Mouse (Mus musculus): ENCODE results near the gene Prkab1. TPM values are rescaled to one million over a fixed set of nuclear protein-coding genes. Genes with fewer than 3 reads are reported as not detected.

Prkab1 gene
- polyA plus RNA-seq, 1 experiment from 2014 or later: 71.1 TPM

DNA sequence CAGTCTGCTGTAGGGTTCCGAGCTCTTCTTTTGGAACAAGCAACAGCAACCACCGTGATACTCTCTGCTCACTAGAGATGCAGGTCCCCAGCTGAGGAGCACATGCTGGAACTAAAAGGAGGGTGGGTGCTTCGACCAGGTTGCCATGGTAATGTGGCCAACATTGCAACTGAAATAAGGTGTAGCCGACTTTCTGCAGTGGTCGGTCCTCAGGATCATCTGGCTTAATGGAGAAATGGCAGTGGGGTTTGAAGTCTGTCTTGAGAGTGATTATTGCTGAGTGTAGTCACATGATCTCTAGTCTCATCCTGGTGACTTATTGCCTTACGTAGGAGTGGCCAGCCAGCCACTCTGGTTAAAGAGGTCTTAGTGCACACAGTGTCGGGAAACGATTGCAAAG, 10.5 kb downstream of the Prkab1 start:
- Histone ChIP-seq H3K4me3 (replicated peaks; ENCODE audit: low read length) (no peak overlapping the region), H3K9me3 (replicated peaks; ENCODE audit: control insufficient read depth, low read length) (no peaks in the 10 kb centered on the region), H3K4me2 (ENCODE audit: low read depth, low read length) (no peak overlapping the region), H3K27me3 (ENCODE audit: control insufficient read depth, insufficient read depth, low read length) (no peaks in the 10 kb centered on the region), H3K9ac (ENCODE audit: low read length) (no peak overlapping the region), H3K4me1 (ENCODE audit: control insufficient read depth, insufficient read depth, low read length) (no peaks in the 10 kb centered on the region), H3K36me3 (ENCODE audit: control insufficient read depth, insufficient read depth, low read length) (peaks cover 37% of the 10 kb centered on the region), H3K27ac (ENCODE audit: low read length) (no peak overlapping the region)
- ATAC-seq (ENCODE audit: insufficient read depth, low FRiP score): no peak
- 81% methylated on average over 8 of the region's 8 CpGs for WGBS

DNA sequence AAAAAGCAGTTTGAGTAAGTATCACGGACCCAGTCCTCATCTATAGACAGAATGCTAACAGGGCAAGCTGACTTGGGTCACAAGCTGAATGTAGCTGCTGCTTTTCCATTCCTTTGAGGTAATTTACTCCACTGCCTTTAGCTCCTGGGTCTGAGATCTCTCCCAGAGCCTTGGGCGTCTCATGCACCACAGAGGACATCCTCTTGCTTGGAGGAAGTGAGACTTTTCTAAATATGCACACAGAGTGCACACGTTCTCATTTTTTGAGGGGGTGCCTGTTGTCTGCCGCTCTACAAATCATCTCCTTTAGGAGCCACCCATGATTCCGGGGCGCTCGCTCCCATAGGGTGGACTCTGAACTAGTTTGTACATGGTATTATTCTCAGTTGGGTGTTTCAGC, 11.8 kb downstream of the Prkab1 start:
- 86% methylated on average over 7 of the region's 7 CpGs for WGBS
- no peaks in the 10 kb centered on the region for H3K27me3 ChIP-seq (ENCODE audit: control insufficient read depth, insufficient read depth, low read length)
- H3K36me3 ChIP-seq (ENCODE audit: control insufficient read depth, insufficient read depth, low read length): peaks cover 32% of the 10 kb centered on the region
- no peak overlapping the region for H3K4me2 ChIP-seq (ENCODE audit: low read depth, low read length)
- ATAC-seq (ENCODE audit: insufficient read depth, low FRiP score): no peak
- H3K9me3 ChIP-seq (replicated peaks; ENCODE audit: control insufficient read depth, low read length): no peaks in the 10 kb centered on the region
- H3K9ac ChIP-seq (ENCODE audit: low read length): no peak overlapping the region
- H3K4me3 ChIP-seq (replicated peaks; ENCODE audit: low read length): no peak overlapping the region
- no peak overlapping the region for H3K27ac ChIP-seq (ENCODE audit: low read length)
- H3K4me1 ChIP-seq (ENCODE audit: control insufficient read depth, insufficient read depth, low read length): no peaks in the 10 kb centered on the region

DNA sequence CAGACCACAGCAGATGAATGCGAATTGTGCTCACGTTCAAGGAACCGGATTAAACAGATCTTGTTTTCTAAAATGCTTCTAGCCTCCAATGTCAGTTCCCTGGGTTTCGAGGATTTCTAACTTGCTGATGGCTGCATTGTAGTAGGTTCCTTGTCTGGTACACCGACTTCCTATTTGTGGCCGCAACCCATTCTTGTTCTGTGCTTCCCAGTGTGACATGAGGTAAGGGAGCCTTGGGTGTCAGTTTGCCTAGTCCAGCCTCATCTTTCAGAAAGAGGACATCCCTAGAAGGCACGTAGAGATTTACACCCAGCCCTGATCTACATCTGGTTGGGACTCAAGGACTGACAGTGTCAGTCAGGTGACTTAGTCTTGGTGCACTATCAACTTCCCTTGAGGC, 12.6 kb downstream of the Prkab1 start:
- Histone ChIP-seq H3K4me3 (replicated peaks; ENCODE audit: low read length) (no peak overlapping the region), H3K4me1 (ENCODE audit: control insufficient read depth, insufficient read depth, low read length) (no peaks in the 10 kb centered on the region), H3K27ac (ENCODE audit: low read length) (no peak overlapping the region), H3K27me3 (ENCODE audit: control insufficient read depth, insufficient read depth, low read length) (no peaks in the 10 kb centered on the region), H3K9me3 (replicated peaks; ENCODE audit: control insufficient read depth, low read length) (no peaks in the 10 kb centered on the region), H3K36me3 (ENCODE audit: control insufficient read depth, insufficient read depth, low read length) (peaks cover 24% of the 10 kb centered on the region), H3K4me2 (ENCODE audit: low read depth, low read length) (no peak overlapping the region), H3K9ac (ENCODE audit: low read length) (no peak overlapping the region)
- WGBS: 90% methylated on average over 7 of the region's 7 CpGs
- no peak for ATAC-seq (ENCODE audit: insufficient read depth, low FRiP score)

DNA sequence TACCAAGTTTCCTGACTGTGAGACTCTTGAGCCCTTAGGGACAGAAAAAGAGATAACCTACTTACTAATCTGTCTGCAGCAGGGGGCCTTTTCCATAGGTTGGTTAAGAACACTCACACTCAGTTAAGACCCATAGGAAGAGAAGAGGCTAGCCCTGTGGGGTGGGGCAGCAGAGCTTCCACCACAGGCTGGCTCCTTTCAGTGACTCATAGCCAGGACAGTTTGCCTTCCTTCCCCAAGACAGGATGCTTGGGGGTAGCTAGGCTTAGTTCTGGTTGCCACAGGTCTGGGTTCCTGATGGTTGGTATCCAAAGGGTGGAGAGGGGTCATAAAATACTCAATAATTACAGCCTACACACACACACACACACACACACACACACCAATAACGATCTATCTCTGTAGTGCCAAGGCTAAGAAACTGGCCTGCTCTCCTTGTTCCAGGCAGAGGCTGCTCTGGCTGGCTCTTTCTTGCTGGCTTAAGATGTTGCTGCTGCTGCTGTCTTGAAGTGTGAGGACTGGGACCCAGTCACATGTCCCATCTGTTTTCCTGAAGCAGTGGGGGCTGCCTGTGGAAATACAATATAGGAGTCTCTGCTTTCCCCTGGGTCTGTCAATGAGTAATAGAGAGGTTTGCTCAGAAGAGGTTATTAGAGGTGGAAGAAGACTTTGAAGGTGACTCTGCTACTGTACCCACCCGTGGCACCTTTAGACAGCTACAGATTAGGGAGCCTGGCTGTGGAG, 14.3 kb downstream of the Prkab1 start:
- Histone ChIP-seq H3K4me1 (ENCODE audit: control insufficient read depth, insufficient read depth, low read length) (no peaks in the 10 kb centered on the region), H3K27me3 (ENCODE audit: control insufficient read depth, insufficient read depth, low read length) (no peaks in the 10 kb centered on the region), H3K9ac (ENCODE audit: low read length) (no peak overlapping the region), H3K4me2 (ENCODE audit: low read depth, low read length) (no peak overlapping the region), H3K36me3 (ENCODE audit: control insufficient read depth, insufficient read depth, low read length) (peaks cover 19% of the 10 kb centered on the region), H3K9me3 (replicated peaks; ENCODE audit: control insufficient read depth, low read length) (no peaks in the 10 kb centered on the region), H3K27ac (ENCODE audit: low read length) (peak overlapping the region; percentile 68), H3K4me3 (replicated peaks; ENCODE audit: low read length) (no peak overlapping the region)
- ATAC-seq (ENCODE audit: insufficient read depth, low FRiP score): no peak
- WGBS: 78% methylated on average over 2 of the region's 2 CpGs

DNA sequence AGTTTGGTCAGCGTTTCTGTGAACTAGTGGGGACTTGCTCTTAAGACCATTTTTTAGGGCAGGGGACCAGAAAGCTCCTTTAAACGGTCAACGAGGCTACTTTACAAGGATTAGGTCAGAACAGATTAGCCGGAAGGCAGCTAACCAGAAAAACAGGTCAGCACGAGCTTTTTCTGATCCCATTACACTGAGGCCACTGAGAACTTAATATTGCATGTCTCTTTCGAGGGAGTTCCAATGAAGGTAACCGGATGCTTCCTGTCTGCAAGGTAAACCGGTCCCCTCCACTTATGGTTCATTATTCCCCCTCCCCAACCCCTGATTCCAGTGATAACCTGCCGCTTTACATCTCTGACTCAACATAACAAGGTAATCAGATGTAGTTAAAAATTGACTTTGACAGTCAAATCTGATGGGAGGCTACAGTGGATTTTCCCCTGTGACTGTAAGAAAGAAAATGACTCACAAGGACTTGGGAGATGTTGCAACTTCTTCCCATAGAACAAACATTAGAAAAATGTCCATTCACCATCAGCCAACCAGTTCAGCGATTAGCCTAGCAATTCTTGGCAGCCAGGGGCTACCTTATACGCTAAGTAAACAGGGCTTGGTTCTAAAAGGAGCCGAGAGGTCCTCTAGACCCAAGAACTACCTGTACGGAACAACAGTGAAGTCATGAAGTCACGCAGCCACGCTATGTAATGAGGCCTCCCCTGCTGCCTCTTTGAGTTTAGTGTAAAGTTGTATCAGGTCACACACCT, 15.0 kb downstream of the Prkab1 start:
- no peaks in the 10 kb centered on the region for H3K27me3 ChIP-seq (ENCODE audit: control insufficient read depth, insufficient read depth, low read length)
- H3K36me3 ChIP-seq (ENCODE audit: control insufficient read depth, insufficient read depth, low read length): peaks cover 11% of the 10 kb centered on the region
- H3K4me1 ChIP-seq (ENCODE audit: control insufficient read depth, insufficient read depth, low read length): no peaks in the 10 kb centered on the region
- no peak overlapping the region for H3K9ac ChIP-seq (ENCODE audit: low read length)
- no peak overlapping the region for H3K4me3 ChIP-seq (replicated peaks; ENCODE audit: low read length)
- 64% methylated on average over 15 of the region's 15 CpGs for WGBS
- peak overlapping the region; percentile 68 for H3K27ac ChIP-seq (ENCODE audit: low read length)
- peak; percentile 56; the same call in 1 of the 2 replicates for ATAC-seq (ENCODE audit: insufficient read depth, low FRiP score)
- no peaks in the 10 kb centered on the region for H3K9me3 ChIP-seq (replicated peaks; ENCODE audit: control insufficient read depth, low read length)
- H3K4me2 ChIP-seq (ENCODE audit: low read depth, low read length): no peak overlapping the region

DNA sequence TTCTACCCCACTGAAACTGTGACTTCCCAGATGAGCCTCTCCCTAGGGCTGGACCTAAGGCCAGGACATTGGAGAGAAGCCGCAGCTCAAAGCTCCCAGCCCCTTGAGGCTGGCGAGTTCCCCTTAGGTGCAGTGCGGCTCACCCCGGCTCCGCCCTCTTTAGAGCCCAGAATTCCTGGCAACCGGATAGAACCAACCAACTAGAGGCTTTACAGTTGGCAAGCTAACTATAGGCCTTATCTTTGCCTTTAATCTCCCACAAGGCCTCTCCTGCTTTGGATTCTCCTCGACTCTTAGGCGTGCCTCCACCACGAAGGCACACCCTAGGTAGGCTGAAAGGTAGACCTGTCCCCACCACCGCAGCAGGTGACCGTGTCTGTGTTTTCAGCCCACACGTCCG, 16.6 kb downstream of the Prkab1 start:
- Histone ChIP-seq H3K9ac (ENCODE audit: low read length) (no peak overlapping the region), H3K4me2 (ENCODE audit: low read depth, low read length) (no peak overlapping the region), H3K36me3 (ENCODE audit: control insufficient read depth, insufficient read depth, low read length) (no peaks in the 10 kb centered on the region), H3K4me3 (replicated peaks; ENCODE audit: low read length) (no peak overlapping the region), H3K9me3 (replicated peaks; ENCODE audit: control insufficient read depth, low read length) (no peaks in the 10 kb centered on the region), H3K27me3 (ENCODE audit: control insufficient read depth, insufficient read depth, low read length) (no peaks in the 10 kb centered on the region), H3K27ac (ENCODE audit: low read length) (no peak overlapping the region; the same call in 1 of the 2 replicates), H3K4me1 (ENCODE audit: control insufficient read depth, insufficient read depth, low read length) (no peaks in the 10 kb centered on the region)
- WGBS: 77% methylated on average over 13 of the region's 13 CpGs
- peak; percentile 53; the same call in 1 of the 2 replicates for ATAC-seq (ENCODE audit: insufficient read depth, low FRiP score)

DNA sequence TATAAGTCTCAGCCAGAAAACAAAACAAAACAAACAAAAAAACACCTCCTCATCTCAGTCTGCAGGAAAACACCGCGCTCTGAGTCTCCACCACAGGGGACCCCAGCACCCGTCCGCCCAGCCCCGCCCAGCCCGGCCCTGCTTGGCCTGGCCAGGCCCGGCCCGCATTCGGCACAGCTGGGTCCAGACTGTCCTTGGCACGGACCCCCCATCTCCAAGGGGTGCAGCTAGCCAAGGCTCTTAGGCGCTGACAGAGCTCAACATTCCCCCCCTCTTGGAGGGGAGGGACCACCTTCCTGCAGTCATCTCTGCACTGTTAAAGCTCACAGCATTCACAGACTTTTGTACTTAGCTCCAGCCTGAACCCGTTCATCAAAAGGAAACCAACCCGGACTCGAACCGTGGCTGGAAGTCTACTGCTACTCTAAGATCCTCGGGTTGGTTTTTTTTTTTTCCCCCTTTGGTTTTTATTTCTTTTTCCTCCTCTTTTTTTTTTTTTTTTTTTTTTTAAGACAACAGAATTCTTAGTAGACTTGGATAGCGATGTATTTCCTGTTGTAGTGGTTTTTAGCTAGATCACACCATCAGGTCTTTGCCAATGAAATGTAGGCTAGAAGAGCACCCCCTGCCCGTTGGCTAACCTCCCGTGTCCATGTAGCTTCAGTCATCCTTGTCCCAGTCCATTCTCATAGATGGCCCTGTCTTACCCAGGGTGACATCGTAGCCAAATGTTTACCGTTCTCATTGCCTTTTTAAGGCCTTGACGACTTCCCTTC, 17.8 kb downstream of the Prkab1 start:
- peak; percentile 47; the same call in 1 of the 2 replicates for ATAC-seq (ENCODE audit: insufficient read depth, low FRiP score)
- H3K27me3 ChIP-seq (ENCODE audit: control insufficient read depth, insufficient read depth, low read length): no peaks in the 10 kb centered on the region

DNA sequence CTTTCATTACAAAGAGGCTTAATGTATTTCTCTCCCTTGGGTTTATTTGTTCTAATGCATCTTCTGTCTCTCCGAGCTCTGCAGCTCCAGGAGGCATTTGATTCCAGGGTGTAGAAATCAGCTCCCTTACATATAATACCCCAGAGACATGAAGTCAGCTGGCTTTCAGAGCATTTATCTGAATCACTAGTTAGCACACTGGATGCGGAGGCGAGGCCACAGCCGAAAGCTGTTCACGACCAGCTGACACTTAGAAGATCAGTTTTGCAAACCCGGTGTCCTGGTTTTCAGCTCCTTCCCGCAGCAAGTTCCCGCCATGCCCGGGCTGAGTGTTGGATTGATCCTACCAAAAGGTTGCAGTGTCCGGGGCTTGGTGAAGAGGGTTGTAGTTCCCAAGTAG, 20.0 kb downstream of the Prkab1 start:
- H3K9ac ChIP-seq (ENCODE audit: low read length): no peak overlapping the region
- ATAC-seq (ENCODE audit: insufficient read depth, low FRiP score): no peak
- H3K27ac ChIP-seq (ENCODE audit: low read length): no peak overlapping the region
- H3K4me3 ChIP-seq (replicated peaks; ENCODE audit: low read length): no peak overlapping the region
- H3K27me3 ChIP-seq (ENCODE audit: control insufficient read depth, insufficient read depth, low read length): no peaks in the 10 kb centered on the region
- no peak overlapping the region for H3K4me2 ChIP-seq (ENCODE audit: low read depth, low read length)
- no peaks in the 10 kb centered on the region for H3K4me1 ChIP-seq (ENCODE audit: control insufficient read depth, insufficient read depth, low read length)
- H3K9me3 ChIP-seq (replicated peaks; ENCODE audit: control insufficient read depth, low read length): no peaks in the 10 kb centered on the region
- WGBS: 85% methylated on average over 10 of the region's 10 CpGs
- H3K36me3 ChIP-seq (ENCODE audit: control insufficient read depth, insufficient read depth, low read length): no peaks in the 10 kb centered on the region

More for the DNA sequence above, 17.8 kb downstream of the Prkab1 start:
- 59% methylated on average over 22 of the region's 22 CpGs for WGBS
- H3K9me3 ChIP-seq (replicated peaks; ENCODE audit: control insufficient read depth, low read length): no peaks in the 10 kb centered on the region
- no peak overlapping the region for H3K9ac ChIP-seq (ENCODE audit: low read length)
- H3K27ac ChIP-seq (ENCODE audit: low read length): no peak overlapping the region
- no peak overlapping the region for H3K4me2 ChIP-seq (ENCODE audit: low read depth, low read length)
- H3K4me1 ChIP-seq (ENCODE audit: control insufficient read depth, insufficient read depth, low read length): no peaks in the 10 kb centered on the region
- no peaks in the 10 kb centered on the region for H3K36me3 ChIP-seq (ENCODE audit: control insufficient read depth, insufficient read depth, low read length)
- H3K4me3 ChIP-seq (replicated peaks; ENCODE audit: low read length): no peak overlapping the region

DNA sequence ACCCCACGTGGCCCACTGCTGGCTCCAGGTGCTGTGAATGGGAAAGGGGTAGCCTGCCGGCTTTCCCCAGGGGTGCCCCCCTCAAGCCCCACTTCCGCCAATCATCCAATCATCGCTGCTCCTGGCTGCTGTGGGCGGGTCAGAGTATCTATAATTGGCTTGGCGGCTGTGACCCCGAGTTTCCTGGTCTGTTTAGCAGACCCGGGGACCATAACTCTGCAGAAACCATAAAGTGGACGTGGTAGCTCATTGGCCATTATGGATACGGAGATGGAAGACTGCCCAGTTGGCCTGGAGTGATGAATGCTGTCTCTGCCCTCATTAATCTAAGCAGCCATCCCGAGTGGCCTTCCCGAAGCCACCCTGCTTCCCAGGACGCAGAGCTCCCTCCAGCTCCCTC, 20.5 kb downstream of the Prkab1 start:
- Histone ChIP-seq H3K4me2 (ENCODE audit: low read depth, low read length) (no peak overlapping the region), H3K4me3 (replicated peaks; ENCODE audit: low read length) (no peak overlapping the region), H3K9me3 (replicated peaks; ENCODE audit: control insufficient read depth, low read length) (no peaks in the 10 kb centered on the region), H3K9ac (ENCODE audit: low read length) (no peak overlapping the region), H3K4me1 (ENCODE audit: control insufficient read depth, insufficient read depth, low read length) (no peaks in the 10 kb centered on the region), H3K36me3 (ENCODE audit: control insufficient read depth, insufficient read depth, low read length) (no peaks in the 10 kb centered on the region), H3K27me3 (ENCODE audit: control insufficient read depth, insufficient read depth, low read length) (no peaks in the 10 kb centered on the region), H3K27ac (ENCODE audit: low read length) (no peak overlapping the region)
- ATAC-seq (ENCODE audit: insufficient read depth, low FRiP score): no peak
- 45% methylated on average over 13 of the region's 13 CpGs for WGBS
